Mouse (Mus musculus): ENCODE measurements at regions not wholly inside any gene's neighbourhood (a gene's known extent, or its start where the extent isn't known, plus 50 kb on each side); places are given as distances from the start of the nearest gene placed in this dataset.

GRCm38 (mm10) chr11:12578999-12579576 is 114.3 kb upstream of the Cobl start:
- TF ChIP-seq POLR2A (IDR thresholded peaks at IDR 0.05; ENCODE audit: extremely low read depth, insufficient read depth, low read length) = no peak
- TF ChIP-seq CTCF (IDR thresholded peaks at IDR 0.05; ENCODE audit: low read depth, low read length) = peak; percentile 45

All from liver, adult 2 months (tissue).